Mouse (Mus musculus) embryo, embryonic 9.5 days (tissue): ENCODE measurements around the gene Txn2.

ENCODE experiments used
- DNase-seq: peaks from one replicate; pipeline ENCODE4 v3.0.0-alpha.2; 2017; ENCODE audit errors: extremely low spot score

Txn2 gene

DNA sequence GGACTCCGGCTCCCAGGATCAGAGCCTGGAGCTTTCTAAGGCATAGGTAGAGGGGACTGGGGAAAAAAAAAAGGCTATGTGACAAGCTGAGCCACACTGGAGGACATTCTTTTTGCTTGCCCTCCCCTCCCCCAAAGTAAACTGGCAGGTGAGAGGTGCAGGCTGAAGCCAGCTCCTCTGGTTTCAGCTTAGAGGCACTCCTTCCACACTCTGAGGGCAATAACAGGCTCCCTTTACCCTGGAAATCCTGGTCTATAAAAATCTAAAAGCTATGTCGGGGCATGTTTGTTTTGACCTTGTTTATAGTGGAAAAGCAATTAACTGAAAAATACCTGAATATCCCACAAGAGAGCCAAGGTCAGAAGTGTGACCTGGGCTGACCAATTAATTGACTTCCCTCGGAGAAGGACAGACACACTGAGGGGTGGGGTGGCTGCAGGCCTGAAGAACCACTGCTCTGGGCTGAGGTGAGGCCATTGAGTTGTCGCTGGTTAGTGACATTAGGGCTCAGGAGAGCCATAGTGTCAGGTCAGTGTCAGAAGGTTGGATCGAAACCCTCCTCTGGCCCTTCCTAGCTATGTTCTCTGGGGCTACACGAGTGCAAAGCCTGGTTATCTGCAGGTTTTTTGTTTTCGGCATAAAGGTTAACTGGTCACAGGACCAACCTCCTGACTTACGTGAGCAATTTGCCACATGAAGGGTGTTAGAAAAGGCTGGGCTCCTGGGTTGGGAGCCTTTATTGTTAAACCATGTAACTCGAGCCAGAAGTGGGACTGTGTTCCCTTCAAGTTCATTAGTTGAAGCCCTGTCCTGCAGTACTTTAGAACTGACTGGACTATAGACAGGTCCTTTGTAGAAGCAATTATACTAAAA is 20.9 kb downstream of the Txn2 start:
- no peak for DNase-seq

DNA sequence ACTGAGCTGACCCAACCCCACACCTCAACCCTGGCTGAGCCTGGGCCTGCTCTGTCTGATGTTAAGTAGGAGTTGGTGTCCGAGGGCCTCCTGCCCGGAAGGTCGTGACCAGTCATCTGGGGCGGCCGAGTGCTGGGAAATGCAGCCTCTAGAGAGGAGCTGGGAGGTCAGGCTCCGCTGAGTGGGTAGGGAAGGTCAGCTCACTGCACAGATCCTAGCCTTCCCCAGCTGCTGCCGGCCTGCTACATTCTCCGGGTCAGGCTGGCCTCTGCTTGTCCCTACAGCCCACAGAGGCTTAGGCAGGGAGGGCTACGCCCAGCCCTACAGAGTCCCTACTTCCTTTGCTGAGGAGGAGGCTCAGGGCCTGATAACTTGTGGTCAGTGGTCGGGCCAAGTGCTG is 22.3 kb downstream of the Txn2 start:
- no peak for DNase-seq

DNA sequence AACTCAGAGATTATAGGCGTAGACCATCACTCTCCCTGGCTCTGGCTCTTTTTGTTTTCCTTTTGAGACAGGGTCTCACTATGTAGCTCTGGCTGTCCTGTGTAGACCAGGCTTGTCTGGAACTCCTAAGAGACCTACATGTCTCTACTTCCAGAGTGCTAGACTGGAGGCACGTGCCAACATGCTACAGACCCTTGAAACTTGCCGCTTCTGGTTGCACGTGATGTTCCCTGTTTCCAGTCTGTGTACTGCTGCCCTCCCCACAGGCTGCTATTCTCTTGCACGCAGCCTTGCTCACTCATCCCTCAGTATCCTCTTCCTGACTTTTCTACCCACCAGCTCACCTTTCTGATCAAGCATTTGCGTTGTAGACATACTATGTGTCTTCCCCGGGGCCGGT is 22.7 kb downstream of the Txn2 start:
- DNase-seq = no peak

DNA sequence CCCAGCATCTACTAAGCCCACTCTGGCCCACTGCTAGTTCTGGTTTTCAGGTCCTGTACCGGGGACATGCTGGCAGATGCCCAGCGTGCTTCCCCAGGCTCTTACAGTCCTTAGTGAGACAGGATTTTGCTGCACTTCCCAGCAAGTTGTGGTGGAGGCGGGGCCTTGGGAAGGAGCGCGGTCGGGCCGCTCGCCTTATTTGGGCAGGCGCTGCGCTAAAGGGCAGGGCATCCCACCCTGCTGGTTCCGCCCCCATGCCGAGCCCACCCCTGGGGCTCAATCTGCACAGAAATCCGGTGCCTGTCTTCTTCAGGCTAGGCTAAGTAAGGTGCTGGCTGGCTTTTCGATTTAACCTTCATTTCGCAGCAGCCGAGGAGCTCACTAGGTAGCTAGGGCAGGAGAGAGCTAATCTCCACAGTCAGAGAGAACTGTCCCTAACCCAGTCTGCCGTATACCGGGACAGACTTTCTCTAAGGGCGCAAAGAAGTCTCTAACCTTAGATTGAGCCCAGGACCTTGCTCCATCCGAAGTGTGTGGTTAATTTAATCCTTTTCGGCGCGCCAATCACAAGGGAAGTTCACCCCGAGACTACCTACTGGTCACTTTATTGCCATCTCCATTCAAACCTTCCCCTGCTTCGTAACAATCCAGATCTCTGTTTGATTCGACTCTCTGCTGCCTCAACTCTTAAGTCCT is 23.4 kb downstream of the Txn2 start:
- peak; percentile 86 for DNase-seq

DNA sequence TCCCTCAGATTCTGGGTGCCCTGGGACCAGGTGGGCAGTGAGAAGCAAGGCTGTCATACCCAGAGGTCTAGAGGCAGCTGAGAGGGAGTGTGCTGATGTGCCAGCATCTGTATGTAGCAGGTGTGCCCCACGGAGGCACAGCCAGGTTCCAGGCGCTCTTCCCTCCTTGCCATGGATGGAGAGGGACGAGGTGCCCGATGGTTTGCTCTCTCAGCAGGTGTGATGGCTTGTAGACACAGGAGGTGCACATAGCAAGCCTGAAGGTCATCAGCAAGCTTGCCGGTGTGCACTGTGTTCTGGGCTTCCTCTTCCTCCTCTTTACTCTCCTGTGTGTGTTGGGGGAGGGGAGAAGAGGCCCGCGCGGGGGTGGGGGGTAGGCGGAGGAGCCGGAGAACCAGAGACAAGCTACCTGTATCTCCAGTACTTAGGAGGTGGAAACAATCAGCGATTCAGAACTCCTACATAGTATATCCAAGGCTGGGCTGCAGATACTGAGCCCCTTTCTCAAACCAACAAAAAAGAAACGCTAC is 24.4 kb downstream of the Txn2 start:
- DNase-seq = no peak

DNA sequence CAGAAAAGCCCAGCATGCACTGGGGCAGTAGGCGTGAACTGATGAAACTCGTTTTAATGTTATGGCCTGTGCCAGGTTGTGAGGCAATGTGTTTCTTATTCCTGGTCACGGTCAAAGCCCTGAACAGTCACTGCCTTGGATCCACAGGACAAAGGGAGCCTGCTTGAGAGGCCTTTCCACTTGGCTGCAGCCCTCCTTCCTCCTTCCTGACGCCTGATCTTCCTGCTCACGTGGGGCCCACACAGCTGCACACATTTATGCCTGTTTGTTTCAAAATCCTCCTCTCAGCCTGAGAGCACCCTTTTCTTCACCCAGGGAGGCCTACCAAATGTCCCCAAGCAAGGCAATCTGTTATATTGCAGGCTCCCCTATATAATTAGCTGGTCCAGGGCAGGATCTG is 25.6 kb downstream of the Txn2 start:
- DNase-seq = no peak

DNA sequence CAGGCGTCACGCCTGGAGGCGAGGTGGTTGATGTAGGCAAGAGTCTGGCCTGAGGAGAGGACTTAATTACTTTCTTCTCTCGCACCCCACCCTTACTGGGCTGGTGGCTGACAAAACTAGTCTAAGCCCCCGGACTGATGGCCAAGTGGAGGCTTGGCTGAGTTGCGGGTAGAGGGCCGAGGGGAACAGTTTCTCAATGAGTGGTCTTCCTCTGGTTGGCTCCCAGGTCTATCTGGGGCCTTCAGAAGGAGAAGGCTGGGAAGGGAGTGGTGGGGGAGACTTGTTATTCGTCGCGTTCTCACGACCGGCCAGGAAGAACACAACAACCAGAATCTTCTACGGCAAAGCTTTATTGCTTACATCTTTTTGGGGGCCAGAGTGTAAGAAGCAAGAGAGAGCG is 33.9 kb downstream of the Txn2 start:
- DNase-seq = no peak

DNA sequence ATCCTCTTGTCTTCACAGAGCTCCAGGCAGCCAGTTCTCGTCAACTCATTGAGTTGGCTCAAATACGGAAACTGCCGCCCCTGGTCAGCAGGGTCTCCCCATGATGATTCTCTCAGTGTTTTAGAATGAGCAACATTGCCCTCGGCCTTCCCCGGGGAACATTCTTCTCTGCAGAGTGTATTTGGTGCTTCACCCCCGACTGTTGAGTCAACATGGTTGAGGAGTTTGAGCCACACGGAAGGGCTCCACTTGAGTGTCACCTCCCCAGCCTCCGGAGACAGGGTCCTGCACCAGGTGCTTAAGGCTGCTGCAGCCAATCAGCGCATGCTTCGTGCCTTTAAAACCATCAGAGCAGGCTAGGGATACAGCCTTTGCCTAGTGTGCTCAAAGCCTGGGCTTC is 35.5 kb downstream of the Txn2 start:
- DNase-seq = no peak

DNA sequence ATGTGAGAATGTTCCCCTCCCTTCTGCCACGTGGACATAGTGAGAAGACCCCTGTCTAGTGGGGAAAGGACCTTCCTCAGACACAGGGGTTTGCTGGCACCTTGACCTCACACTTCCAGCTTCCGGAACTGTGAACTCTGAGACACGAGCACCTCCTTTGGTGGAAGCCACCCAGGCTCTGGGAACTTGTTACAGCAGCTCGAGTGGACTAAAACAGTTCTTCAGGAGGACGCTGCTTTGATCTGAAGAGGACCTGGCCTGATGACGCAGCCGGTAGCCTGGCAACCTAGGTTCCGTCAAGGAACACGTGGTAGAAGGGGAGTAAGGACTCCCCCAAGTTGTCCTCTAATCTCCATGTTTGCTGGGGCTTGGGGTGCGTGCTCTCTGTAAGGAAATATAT is 36.4 kb downstream of the Txn2 start:
- DNase-seq = no peak

DNA sequence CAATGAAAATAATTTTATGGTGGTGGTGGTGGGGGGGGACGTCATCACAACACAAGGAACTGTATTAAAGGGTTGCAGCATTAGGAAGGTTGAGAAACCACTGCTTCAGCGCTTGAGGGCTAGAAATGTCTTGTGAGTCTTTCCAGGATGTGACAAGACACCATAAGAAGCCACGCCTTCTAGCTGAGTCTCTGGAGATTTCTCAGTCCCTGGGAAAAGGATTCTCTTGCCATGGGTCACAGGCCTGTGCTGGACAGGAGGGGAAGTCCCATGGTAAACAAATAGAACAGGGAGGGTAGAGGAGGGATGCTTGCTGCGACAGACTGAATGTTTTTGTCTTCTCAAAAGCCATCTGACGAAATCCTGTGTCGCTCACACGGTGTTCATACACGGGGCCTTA is 37.0 kb downstream of the Txn2 start:
- no peak for DNase-seq

DNA sequence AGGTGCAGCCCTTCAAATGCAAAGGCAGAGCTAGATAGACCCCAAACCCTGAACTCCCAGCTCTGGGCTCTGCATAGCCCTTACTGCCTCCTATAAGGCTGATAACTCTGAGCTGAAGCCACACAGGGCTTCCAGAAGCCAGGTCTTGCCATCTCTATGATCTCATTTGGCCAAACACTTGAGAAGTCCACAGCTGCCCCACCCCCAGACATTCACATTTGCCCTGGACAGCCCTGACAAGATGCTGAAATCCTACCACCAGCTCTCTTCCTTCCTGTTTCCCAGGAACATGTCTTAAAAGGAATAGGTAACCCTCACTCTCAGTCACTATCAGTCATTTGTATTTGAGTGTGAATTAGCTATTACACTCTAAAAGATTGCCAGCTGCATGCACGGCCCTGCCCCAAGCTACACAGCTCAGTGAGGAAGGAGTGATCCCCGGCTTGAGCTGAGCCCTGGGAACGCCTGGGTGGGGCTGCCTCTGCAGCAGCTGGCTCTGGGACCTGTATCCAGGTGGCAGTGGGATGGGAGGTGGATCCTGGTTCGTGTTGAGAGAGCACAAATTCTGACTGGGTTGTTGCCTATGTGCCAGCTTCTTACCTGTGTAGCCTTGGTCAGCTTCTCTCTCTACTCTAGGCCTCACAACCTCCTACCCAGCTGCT is 38.9 kb downstream of the Txn2 start:
- DNase-seq = no peak

DNA sequence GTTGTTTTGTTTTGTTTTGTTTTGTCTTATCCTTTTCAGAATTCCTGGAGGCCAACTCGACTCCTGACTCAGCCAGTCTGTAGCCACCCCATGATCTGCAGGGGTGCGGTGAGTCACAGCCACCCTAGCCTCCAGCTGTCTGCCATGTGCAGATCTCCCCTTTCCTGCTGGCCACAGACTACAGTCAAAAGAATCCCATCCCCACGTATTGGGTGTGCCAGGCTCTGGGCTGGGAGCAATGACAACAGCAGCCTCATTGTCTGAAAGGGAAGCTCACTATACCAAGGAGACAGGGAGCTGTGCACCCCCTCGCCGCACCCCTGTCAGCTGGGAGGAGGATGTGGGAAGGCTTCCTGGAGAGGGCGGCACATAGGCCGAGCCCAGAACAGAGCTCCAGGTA is 40.5 kb downstream of the Txn2 start:
- no peak for DNase-seq

DNA sequence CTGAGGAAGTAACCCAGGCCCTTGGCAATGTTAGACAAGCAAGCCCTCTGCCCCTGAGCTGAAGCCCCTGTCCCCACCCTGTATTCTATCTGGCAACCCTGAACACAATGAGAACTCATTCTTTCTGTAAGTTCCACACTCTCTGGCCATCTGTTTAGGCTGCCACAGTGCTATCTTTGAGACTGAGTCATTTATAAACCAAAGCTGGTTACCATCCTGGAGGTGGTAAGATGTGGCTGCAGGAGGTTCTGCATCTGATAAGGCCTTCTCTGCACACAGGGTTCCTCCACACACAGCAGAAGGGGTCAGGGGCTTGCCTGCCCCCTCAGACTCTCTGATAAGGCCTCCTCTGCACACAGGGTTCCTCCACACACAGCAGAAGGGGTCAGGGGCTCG is 41.7 kb downstream of the Txn2 start:
- DNase-seq = no peak

DNA sequence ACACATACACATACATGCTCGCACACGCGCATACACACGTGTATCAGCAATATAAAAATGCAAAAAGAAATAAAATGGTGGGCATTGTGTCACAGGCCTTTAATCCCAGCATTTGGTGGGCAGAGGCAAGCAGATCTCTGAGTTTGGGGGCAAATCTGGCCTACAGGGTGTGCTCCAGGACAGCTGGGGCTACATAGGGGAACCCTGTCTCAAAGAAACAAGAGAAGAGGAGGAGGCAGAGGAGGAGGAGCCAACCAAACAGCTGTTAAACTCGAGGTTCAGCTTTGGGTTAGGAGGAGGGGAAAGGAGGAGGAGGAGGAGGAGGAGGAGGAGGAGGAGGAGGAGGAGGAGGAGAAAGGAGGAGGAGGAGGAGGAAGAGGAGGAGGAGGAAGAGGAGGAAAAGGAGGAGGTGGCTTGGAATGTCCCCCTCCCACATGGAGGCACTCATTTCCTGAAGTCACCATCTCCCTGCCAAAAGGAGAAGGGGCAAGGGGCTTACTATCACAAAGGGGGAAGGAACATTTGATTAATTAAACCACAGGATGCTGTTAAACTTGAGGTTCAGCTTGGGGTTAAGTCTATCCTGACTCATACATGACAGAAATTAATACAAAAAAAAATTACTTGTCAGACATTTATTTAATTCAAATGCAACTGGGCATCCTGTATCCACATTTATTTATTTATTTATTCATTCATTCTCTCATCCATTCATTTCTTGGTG is 42.3 kb downstream of the Txn2 start:
- no peak for DNase-seq

DNA sequence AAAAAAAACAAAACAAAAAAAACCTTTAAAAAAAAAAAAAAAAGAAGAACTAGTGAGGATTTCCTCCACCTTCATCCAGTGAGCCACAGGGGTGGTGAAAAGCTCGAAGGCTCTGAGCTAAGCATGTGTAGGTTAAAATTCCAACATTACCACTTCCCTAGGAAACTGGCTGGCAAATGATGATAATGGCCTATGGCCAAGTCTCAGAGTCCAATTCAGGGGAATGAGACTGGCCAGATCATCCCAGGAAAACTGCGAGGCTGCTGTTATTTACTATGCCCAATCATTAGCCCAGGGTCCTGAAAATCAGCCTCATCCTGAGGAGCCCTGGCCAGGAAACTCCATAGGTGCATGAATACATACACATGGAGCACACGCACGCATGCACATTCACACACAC is 42.9 kb downstream of the Txn2 start:
- no peak for DNase-seq

DNA sequence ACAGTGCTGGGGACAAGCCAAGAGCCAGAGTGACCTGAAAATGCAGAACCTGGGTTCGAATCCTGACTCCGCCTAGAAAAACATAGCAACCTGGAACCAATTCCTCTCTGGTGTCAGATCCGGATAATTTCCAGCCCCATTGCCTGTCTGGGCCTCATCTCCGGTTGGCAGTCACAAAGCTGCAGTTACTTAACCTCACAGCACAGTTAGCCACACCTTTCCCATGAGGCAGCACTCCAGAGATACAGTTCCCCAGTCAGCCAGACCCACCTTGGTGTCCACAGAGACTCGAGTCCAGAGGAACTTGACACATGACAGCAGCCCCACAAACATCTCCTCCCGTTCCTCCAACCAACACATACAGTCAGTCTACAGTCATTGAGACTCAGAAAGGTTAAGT is 43.6 kb downstream of the Txn2 start:
- DNase-seq = no peak

DNA sequence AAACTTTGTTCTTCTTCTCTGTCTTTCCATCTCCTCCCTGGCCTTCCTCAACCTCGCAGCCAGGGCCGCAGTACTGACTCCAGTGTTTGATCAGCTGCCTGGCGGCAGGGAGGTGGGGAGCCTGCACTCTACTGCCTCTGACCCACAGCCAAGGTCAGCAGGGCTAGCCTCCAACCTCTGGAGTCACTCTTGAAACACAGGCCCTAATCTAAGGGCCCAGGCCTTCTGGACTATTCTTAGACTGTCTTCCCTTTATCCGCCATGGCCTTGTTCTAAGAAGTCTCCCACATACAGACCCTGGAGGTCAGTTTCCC is 45.2 kb downstream of the Txn2 start:
- DNase-seq = no peak

DNA sequence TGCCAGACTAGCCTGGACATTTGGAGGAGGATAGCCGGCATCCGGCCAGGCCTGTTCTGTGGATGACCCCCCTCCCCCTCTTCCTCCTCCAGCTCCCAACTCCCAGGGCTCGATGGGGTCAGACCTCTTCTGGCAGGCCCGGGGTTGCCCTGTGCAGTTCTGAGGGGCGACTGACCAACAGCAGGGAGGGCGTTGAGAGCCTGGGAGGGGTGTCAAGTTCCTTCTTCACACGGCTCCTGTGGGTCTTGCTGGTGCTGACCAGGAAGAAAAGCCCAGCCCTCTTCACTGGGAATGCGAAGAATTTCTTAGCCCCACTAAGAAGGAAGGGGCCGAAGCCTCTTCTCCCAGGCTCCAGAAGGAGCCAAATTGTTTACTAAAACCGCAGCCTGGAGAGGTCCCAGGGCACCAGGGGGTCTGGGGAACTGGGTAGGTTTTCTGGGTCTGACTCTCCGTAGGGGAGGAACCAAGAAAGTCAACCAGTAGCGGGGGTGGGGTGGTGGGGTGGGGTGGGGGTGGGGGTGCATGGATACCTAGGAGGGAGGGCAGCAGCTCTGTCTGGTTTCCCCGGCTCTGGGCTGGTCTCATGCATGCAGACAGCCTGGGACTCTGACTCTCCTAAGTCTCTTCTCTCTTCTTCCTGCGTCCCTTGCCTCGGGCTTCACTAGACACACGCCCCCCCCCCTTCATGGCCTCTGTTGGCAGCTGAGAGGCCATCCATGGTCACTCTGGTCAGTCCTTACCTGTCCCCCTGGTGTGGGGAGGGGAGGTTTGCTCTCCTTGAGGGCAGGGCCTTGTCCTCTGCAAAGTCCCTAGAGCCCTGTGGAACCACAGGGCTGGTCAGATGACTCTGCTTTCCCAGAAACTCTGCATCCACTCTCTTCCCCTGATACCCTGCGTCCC is 45.8 kb downstream of the Txn2 start:
- DNase-seq = peak; percentile 87

DNA sequence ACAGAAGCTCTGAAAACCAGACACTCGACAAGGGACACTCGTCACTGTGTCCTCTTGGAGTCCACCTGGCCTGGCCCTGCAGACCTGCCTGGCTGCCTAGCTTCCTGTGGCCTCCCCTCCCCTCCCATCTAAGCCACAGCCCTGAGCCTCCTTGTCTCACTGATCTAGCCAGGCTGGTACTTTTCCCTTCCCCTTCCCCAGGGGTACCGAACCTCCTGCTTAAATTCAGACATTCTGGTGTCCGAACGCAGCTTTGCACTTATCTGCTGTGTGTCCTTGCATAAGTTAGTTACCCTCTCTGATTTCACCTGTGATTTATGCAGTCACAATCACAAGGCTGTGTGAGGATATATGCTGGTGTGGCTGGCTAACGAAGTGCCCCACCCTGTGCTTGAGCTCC is 46.5 kb downstream of the Txn2 start:
- no peak for DNase-seq

DNA sequence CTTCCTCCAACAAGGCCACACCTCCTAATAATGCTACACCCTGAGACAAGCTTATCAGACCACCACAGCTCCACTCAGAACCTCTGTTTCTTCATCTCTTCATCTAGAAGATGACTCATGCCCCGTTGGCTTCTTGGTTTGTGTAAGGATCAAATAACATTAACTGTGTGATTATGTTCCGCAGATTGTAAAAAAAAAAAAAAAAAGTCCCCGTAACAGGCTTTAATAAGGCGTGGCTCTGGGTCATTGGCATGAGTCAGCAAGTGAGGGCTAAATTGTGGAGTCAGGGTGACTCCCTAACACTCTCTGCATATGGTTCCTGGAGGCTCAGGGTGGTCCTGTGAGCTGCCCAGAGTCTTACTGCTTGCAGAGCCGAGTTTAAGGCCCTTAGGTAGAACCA is 47.1 kb downstream of the Txn2 start:
- no peak for DNase-seq

DNA sequence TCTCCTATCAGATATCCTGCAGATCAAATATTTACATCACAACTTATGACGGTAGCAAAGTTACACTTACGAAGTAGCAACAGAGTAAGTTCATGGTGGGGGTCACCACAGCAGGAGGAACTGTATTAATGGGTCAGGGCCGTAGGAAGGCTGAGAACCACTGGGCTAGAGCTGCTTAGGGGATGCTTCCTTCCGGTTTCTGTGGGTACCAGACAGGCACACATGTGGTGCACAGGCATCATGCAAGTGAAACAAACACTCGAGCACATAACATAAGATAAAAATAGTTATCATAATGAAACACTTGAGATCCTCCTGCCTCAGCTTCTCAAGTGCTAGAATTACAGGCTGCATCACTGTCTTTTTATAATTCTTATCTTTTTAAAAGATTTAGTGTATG is 48.1 kb downstream of the Txn2 start:
- no peak for DNase-seq
